Mouse (Mus musculus) hindbrain, embryonic 10.5 days (tissue): ENCODE data around the gene Lamb2. TPM values are rescaled to one million over a fixed set of nuclear protein-coding genes. Genes with fewer than 3 reads are reported as not detected.

Experiments
- DNase-seq: peaks from one replicate; pipeline ENCODE4 v3.0.0-alpha.2; 2017; ENCODE audit warnings: low spot score
- H3K27ac ChIP-seq: fragments of 300-500 bp; sonication (generic); 2 replicates; pipeline ENCODE4 v1.5.1; 2016; ENCODE audit warnings: mild to moderate bottlenecking, moderate library complexity
- H3K27me3 ChIP-seq: fragments of 300-500 bp; sonication (generic); 2 replicates; pipeline ENCODE4 v1.6.1; 2016; ENCODE audit warnings: mild to moderate bottlenecking; ENCODE audit not compliant: poor library complexity, insufficient read depth, severe bottlenecking
- H3K36me3 ChIP-seq: fragments of 300-500 bp; sonication (generic); 2 replicates; pipeline ENCODE4 v1.6.1; 2016; ENCODE audit warnings: mild to moderate bottlenecking, moderate library complexity
- H3K4me1 ChIP-seq: fragments of 300-500 bp; sonication (generic); replicated peaks from 2 replicates; pipeline ENCODE4 v1.6.1; 2016; ENCODE audit warnings: mild to moderate bottlenecking
- H3K4me3 ChIP-seq: fragments of 300-500 bp; sonication (generic); 2 replicates; pipeline ENCODE4 v1.5.1; 2016; ENCODE audit warnings: mild to moderate bottlenecking, moderate library complexity
- H3K9me3 ChIP-seq: fragments of 300-500 bp; sonication (generic); 2 replicates; pipeline ENCODE4 v1.6.1; 2016; ENCODE audit warnings: mild to moderate bottlenecking, moderate library complexity
- WGBS: fragments of 180-500 bp; shearing (Covaris S2); methylation state at CpG from one replicate; pipeline ENCODE4 v1.1.7; 2016; 5-methylcytosine and 5-hydroxymethylcytosine counted together
- polyA plus RNA-seq: library from polyadenylated mRNA; unstranded; fragments of >200 nt; fragmentation: Nextera tagmentation; extraction: Ambion mirVana; gene quantifications from 2 replicates; pipeline ENCODE4 v1.2.1, GENCODE M21; 2016

The Lamb2 gene
- polyA plus RNA-seq, 1 experiment from 2014 or later: 40.8 TPM

DNA sequence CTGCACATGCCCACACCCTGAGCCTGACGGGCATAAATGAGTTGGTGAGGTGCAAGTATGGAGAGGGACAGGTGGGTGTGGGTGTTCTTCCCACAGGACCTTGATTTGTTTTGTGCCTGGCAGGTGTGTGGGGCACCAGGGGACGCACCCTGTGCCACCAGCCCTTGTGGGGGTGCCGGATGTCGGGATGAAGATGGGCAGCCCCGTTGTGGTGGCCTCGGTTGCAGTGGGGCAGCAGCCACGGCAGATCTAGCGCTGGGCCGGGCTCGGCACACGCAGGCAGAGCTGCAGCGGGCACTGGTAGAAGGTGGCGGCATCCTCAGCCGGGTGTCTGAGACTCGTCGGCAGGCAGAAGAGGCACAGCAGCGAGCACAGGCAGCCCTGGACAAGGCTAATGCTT lies 8.9 kb downstream of the Lamb2 start:
- Histone ChIP-seq H3K36me3 (peaks cover 83% of the 10 kb centered on the region), H3K4me3 (no peak overlapping the region; the same call in 1 of the 2 replicates), H3K4me1 (peaks cover 31% of the 10 kb centered on the region), H3K27me3 (no peaks in the 10 kb centered on the region), H3K27ac (no peak overlapping the region), H3K9me3 (no peaks in the 10 kb centered on the region)
- WGBS: 94% methylated on average over 17 of the region's 17 CpGs
- no peak for DNase-seq

- no peaks in the 10 kb centered on the region for H3K9me3 ChIP-seq
- peak overlapping the region; percentile 93; the same call in 1 of the 2 replicates for H3K27ac ChIP-seq
- 0 out of 2 replicates have a peak overlapping the region, but pooled peaks have one; percentile 87 for H3K4me3 ChIP-seq
- H3K27me3 ChIP-seq: no peaks in the 10 kb centered on the region
- 97% methylated on average over 20 of the region's 20 CpGs for WGBS
- peaks cover 31% of the 10 kb centered on the region for H3K4me1 ChIP-seq
- H3K36me3 ChIP-seq: peaks cover 83% of the 10 kb centered on the region
- DNase-seq: no peak
These were observed 9.7 kb downstream of the Lamb2 start for GRCm38 (mm10) chr9:108489215-108489614.

GRCm38 (mm10) chr9:108489702-108490558 lies 10.4 kb downstream of the Lamb2 start:
- no peak for DNase-seq
- 71% methylated on average over 26 of the region's 26 CpGs for WGBS
- peak overlapping the region; percentile 93 for H3K27ac ChIP-seq
- peaks cover 85% of the 10 kb centered on the region for H3K36me3 ChIP-seq
- no peaks in the 10 kb centered on the region for H3K27me3 ChIP-seq
- peak overlapping the region; percentile 87 for H3K4me3 ChIP-seq
- no peaks in the 10 kb centered on the region for H3K9me3 ChIP-seq
- H3K4me1 ChIP-seq: peaks cover 31% of the 10 kb centered on the region

GRCm38 (mm10) chr9:108490559-108491285 lies 11.2 kb downstream of the Lamb2 start, which contains the start of gene Usp19:
Gene Usp19, plus strand, starts transcription at chr9:108490602.
- Histone ChIP-seq H3K4me3 (peak within 1 kb of the TSS; percentile 87), H3K9me3 (no peaks in the 10 kb centered on the region), H3K27ac (peak within 1 kb of the TSS; percentile 93), H3K27me3 (no peaks in the 10 kb centered on the region), H3K4me1 (peaks cover 31% of the 10 kb centered on the region), H3K36me3 (peaks cover 85% of the 10 kb centered on the region)
- WGBS: under 1% methylated on average over 69 of the region's 69 CpGs
- DNase-seq: peak; percentile 96

DNA sequence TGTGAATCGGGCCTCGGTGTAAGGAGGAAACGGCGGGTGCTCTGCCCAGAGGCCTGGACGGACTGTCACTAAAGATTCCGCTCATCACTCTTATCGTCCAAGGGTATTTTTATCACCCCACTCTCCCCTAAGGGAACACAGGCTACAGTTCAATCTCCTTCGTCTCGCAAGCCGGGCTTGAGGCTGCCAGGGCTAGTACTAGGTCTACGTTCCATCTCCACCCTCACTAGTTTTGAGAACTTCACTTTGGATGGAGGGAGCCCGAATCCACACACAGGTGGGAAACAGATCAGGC lies 11.7 kb downstream of the Lamb2 start:
- no peaks in the 10 kb centered on the region for H3K9me3 ChIP-seq
- peak overlapping the region; percentile 87 for H3K4me3 ChIP-seq
- peaks cover 31% of the 10 kb centered on the region for H3K4me1 ChIP-seq
- no peak for DNase-seq
- H3K36me3 ChIP-seq: peaks cover 85% of the 10 kb centered on the region
- no peaks in the 10 kb centered on the region for H3K27me3 ChIP-seq
- H3K27ac ChIP-seq: peak overlapping the region; percentile 93
- WGBS: 17% methylated on average over 12 of the region's 12 CpGs

GRCm38 (mm10) chr9:108492043-108492750 lies 12.7 kb downstream of the Lamb2 start:
- Histone ChIP-seq H3K9me3 (no peaks in the 10 kb centered on the region), H3K27me3 (no peaks in the 10 kb centered on the region), H3K4me1 (peaks cover 31% of the 10 kb centered on the region), H3K27ac (peak overlapping the region; percentile 51; the same call in 1 of the 2 replicates), H3K36me3 (peaks cover 85% of the 10 kb centered on the region), H3K4me3 (peak overlapping the region; percentile 87)
- DNase-seq: no peak
- WGBS: 93% methylated on average over 16 of the region's 16 CpGs

DNA sequence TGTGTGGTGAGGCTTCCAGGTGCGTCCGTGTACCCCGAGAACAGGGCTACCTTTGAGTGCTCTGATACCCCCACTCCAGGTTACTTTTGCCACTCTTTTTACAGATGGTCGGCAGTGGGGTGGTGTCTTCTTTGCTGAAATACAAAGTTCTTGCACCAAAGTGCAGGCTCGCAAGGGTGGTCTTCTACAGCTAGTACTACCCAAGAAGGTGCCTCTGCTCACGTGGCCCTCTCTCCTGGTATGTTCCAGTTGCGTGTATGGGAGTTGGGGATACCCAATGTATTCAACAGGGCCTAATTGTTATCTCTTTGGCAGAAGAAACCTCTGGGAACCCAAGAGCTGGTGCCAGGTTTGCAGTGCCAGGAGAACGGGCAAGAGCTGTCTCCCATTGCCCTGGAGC lies 13.7 kb downstream of the Lamb2 start:
- no peak overlapping the region for H3K27ac ChIP-seq
- peaks cover 31% of the 10 kb centered on the region for H3K4me1 ChIP-seq
- WGBS: 97% methylated on average over 8 of the region's 8 CpGs
- no peak overlapping the region for H3K4me3 ChIP-seq
- H3K9me3 ChIP-seq: no peaks in the 10 kb centered on the region
- DNase-seq: no peak
- no peaks in the 10 kb centered on the region for H3K27me3 ChIP-seq
- peaks cover 85% of the 10 kb centered on the region for H3K36me3 ChIP-seq

GRCm38 (mm10) chr9:108494146-108494825 lies 14.8 kb downstream of the Lamb2 start:
- no peak for DNase-seq
- Histone ChIP-seq H3K27ac (no peak overlapping the region), H3K4me3 (no peak overlapping the region), H3K9me3 (no peaks in the 10 kb centered on the region), H3K27me3 (no peaks in the 10 kb centered on the region), H3K36me3 (peaks cover 85% of the 10 kb centered on the region), H3K4me1 (peaks cover 29% of the 10 kb centered on the region)
- 95% methylated on average over 19 of the region's 19 CpGs for WGBS

- no peaks in the 10 kb centered on the region for H3K27me3 ChIP-seq
- no peak for DNase-seq
- no peaks in the 10 kb centered on the region for H3K9me3 ChIP-seq
- peaks cover 23% of the 10 kb centered on the region for H3K4me1 ChIP-seq
- no peak overlapping the region for H3K27ac ChIP-seq
- no peak overlapping the region for H3K4me3 ChIP-seq
- H3K36me3 ChIP-seq: peaks cover 85% of the 10 kb centered on the region
- 86% methylated on average over 10 of the region's 10 CpGs for WGBS
These were observed 15.4 kb downstream of the Lamb2 start for GRCm38 (mm10) chr9:108494905-108495304.

DNA sequence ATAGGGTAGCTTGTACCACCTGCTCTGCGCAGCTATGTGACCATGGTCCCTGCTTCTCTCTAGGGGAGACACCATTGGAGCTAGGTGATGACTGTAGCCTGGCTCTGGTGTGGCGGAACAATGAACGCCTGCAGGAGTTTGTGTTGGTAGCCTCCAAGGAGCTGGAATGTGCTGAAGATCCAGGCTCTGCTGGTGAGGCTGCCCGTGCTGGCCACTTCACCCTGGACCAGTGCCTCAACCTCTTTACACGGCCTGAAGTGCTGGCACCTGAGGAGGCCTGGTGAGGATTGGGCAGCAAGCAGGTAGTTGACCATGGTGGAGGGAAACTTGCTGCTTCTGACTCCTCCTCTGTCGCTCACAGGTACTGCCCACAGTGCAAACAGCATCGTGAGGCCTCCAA lies 19.7 kb downstream of the Lamb2 start:
- no peak for DNase-seq
- H3K27me3 ChIP-seq: no peaks in the 10 kb centered on the region
- H3K27ac ChIP-seq: no peak overlapping the region
- no peaks in the 10 kb centered on the region for H3K9me3 ChIP-seq
- H3K4me3 ChIP-seq: no peak overlapping the region
- H3K4me1 ChIP-seq: no peaks in the 10 kb centered on the region
- H3K36me3 ChIP-seq: peaks cover 96% of the 10 kb centered on the region
- 98% methylated on average over 7 of the region's 7 CpGs for WGBS

DNA sequence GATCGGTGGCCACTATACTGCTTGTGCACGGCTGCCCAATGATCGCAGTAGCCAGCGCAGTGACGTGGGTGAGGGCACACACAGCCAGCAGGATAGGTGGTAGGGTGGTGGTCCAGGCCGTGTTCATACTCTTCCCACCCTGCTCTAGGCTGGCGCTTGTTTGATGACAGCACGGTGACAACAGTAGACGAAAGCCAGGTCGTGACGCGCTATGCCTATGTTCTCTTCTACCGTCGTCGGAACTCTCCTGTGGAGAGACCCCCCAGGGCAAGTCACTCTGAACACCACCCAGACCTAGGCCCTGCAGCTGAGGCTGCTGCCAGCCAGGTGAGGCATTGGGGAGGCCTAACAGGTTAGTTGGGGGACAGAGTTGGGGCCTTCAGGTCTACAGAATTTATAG lies 20.4 kb downstream of the Lamb2 start:
- Histone ChIP-seq H3K4me1 (no peaks in the 10 kb centered on the region), H3K27ac (no peak overlapping the region), H3K9me3 (no peaks in the 10 kb centered on the region), H3K36me3 (peaks cover 89% of the 10 kb centered on the region), H3K4me3 (no peak overlapping the region), H3K27me3 (no peaks in the 10 kb centered on the region)
- DNase-seq: no peak
- WGBS: 97% methylated on average over 15 of the region's 15 CpGs

DNA sequence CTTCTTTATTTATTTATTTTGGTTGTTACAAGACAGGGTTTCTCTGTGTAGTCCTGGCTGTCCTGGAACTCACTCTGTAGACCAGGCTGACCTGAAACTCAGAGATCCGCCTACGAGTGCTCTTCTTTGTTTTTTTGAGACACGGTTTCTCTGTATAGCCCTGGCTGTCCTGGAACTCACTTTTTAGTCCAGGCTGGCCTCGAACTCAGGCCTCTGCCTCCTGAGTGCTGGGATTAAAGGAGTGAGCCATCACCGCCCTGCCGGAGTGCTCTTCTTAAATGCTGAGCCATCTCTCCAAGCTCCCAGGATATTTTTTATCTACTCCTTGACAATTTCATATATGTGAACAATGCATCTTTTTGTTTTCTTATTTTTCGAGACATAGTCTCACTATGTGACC lies 27.4 kb downstream of the Lamb2 start:
- no peak overlapping the region for H3K4me3 ChIP-seq
- H3K4me1 ChIP-seq: peaks cover 22% of the 10 kb centered on the region
- DNase-seq: no peak
- WGBS: 91% methylated on average over 7 of the region's 7 CpGs
- no peak overlapping the region; the same call in 1 of the 2 replicates for H3K27ac ChIP-seq
- no peaks in the 10 kb centered on the region for H3K27me3 ChIP-seq
- peaks cover 48% of the 10 kb centered on the region for H3K36me3 ChIP-seq
- no peaks in the 10 kb centered on the region for H3K9me3 ChIP-seq
